Mouse (Mus musculus) adrenal gland (tissue): ENCODE measurements around the gene Gm6899.

Experiments used
- intact Hi-C: fragments of 180-260 bp; cut with DNase I; formaldehyde crosslinking; loops from one replicate; pipeline ENCODE4 v1.15.1; 2025
- long read RNA-seq, 2 experiments: library from polyadenylated mRNA; unstranded; transcript quantifications; one replicate each; pipeline ENCODE4 v2.0.0; 2020; ENCODE audit warnings: borderline replicate concordance in 1 of 2; ENCODE audit not compliant: insufficient replicate concordance in 1 of 2

Gm6899 gene
- long read RNA-seq, experiment 1: 0 reads
- long read RNA-seq, experiment 2: 0 reads

DNA sequence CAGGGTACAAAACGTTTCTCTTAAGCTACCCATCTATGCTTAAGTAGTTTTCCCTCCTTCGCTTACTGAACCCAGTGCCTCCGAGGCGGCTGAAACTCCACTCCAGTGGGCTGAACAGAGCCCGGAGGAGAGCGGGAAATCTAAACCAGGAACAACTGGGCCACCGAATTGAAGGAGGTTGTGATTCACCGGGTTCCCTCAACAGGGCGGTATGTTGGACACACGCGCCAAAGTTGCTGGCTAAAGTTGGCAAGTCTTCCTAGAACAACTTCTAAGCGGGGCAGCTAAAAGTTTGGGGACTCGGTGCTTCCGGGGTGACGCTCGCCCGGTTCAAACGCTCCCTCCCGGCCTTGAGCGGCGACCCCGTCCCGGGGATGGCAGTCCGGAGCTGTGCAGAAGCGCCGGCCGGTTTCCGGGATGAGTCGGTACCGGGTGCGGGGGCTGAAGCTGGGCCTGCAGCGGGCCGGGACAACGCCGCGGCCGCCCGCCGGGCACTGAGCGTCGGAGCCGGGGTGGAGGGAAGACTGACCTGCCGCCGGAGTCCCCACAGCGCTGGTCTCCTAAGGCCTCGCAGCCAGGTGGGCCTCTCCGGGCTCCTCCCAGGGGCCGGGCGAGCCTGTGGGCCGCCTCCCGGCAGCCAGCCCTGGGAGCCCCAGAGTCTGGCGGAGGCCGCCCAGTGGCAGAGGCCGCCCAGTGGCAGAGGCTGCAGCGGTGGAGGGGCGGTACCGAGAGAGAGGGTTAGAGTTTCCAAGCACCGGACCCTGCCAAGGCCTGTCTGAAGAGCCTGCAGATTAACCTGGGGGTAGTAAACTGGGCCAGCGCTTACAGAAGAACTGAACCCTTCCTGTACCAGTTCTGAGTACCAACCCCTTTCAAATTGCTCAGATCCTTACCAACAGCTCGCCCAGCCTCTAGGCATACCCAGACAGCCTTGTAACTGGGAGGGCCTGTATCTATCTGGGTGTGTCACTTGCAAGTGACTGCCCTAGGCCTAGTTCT, at the start of gene Gm6899, which contains the start of gene Vrk2:
Gm6899 (plus strand) TSS at position 181 of the 999 bp plus-strand sequence.
Vrk2 (minus strand) TSS at position 939 of the 999 bp plus-strand sequence.
- intact Hi-C loops: no loop called here

DNA sequence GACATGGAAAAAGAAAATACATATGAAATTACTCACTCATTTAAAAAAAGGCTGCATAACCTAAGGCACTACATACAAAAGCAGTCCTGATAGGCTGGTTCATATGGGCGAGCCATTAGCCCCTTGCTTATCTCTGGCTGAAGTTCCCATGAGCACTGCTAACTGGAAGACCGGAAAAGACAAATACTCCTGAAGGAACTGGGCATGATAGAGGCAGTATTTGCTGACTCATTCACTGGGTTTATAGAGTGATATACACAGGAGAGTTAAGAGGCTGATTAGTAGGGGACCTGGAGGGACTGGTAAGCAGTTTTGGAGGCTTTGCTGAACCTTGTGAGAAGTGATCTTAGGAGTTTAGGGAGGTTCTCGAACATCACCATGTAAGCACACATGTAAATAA, 41.5 kb upstream of the Gm6899 start:
- intact Hi-C loops: no loop called here

DNA sequence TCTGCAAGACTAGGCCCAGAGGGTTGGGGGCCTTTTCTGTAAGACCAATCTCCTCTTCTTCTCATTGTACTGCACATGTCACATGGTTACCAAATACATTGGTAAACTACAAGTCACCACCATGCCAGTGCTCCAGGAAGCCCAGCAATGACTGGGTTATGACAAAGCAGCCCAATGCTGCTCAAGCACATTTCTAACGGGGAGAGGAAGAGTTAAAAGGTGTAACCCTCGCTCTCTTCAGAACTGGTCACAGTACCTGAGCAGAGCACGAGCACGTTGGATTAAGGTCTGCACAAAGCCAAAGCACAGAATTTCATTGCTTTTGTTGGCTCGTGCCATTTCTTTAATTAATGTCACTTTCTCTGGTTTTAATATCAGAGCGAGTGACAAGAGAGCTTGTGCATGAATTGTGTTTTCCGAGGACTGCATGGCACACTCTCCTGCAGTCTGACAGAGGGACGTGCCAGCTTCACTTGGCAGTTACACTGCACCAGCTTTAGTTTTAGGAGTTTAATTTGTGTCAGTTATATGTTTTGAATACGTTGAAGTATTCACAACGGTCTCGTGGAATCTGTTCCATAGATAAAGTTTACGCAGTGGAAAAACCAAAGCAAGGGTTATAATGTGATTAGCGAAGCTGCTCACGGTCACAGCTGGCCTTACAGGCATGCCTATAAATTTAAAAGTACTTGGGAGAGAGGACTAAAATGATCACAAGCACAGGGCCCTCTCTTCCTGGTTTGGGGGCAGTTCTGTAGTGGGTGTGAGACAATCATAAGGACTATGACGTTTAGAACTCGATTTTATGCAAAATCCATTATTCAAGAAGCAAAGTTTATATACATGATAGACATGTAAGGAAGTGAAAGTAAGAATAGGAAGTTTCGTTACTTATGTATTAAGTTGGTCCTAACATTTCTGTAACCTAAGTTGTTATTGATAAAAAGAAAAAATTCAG, 7.4 kb upstream of the Gm6899 start:
- intact Hi-C loops: no loop called here

DNA sequence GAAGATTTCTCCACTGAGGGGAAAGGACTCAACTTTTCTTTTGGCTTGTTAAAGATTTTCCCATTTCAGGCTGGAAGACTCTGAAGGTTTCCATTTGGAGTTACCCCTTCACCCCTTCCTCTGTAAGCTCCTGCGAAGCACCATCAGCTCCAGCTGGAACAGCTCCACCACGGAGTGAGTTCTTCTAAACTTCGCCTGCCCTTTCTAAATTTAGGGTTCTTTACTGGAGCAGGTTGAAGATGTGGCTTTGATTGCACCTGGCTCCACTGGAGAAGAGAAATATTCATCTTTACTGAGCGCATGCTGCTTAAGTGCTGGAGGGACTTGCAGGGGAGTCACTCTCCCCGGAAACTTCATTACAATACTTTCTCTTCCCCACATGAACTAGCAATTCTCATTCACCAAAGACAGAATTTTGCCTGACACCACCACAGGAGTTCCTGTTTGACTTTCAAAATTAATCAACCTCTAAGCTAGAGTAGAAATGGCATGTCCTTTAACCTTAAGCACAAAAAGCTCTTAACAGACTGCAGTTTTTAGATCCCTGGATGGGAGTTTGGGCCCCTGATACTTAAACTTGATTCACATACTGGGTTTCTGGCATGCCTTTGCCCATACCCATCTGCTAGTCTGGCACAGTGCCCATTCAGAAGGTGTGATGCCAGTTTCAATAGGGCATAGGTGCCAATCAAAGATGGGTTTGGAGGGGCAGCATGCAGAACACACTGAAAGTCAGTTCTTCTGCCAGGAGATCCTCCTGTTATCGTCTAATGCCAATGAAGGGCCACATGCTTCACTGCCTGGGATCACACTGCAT, 6.5 kb upstream of the Gm6899 start:
- intact Hi-C loops: no loop called here

DNA sequence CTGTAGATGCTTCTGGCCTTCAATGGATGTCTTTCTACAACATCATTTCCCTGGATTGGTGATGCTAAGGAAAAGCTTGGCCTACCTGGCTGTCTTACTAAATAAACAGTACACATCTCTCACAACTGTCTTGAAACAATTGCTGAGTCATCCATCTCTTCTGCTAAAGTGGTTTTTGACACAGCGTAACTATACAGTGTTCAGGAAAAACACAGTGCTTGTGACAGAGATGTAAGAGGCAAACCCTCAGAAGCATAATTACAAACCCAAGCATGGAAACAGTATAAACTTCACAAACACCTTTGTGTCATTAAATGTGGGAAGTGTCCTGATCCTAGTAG, 5.9 kb upstream of the Gm6899 start:
- intact Hi-C loops: no loop called here

DNA sequence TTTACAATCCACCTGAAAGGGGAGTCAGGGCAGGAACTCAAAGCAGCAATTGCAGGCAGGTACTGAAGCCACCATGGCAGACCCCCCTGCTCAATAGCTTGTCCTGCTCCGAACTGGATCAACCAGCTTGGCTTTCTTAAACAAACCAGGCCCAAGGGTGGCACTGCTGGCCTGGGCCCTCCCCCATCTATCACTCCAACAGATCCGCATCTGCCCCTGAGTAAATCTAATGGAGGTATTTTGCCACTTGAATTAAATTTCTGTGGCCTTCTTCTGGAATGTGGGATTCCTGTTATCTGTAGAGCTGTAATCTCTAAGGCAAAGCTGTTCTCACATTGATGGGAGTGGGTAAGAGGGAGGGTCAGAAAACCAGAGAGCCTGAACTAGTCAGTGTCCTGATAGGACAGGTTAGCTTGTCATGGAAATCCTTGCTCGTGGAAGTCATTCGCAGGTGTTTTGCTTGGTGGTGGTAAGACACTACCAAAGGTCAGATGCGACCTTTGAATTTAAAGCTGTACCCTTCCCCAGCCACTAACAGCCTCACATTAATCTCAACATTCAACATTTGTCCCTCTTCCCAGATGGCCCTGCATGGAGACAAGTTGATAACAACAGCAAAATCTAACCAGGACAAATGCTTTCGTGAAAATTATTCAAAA, 517 bp upstream of the Gm6899 start:
- intact Hi-C loops: no loop called here

DNA sequence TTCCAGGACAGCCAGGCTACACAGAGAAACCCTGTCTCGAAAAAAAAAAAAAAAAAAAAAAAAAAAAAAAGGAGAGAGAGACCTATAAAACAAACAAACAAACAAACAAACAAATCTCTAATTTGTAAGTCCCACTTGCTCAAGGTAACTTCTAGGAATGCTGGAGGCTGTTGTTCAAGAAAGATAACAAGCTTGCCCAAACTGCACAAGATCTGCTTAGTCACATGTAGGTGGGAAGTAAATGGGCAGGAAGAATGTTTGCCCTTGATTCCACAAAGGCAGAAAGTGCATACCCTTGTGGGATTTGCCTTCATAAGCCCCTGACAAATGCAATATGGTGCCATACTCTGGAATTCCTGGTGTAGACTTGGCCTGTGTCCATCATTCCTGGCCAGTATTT, 1.4 kb downstream of the Gm6899 start:
- intact Hi-C loops: no loop called here

DNA sequence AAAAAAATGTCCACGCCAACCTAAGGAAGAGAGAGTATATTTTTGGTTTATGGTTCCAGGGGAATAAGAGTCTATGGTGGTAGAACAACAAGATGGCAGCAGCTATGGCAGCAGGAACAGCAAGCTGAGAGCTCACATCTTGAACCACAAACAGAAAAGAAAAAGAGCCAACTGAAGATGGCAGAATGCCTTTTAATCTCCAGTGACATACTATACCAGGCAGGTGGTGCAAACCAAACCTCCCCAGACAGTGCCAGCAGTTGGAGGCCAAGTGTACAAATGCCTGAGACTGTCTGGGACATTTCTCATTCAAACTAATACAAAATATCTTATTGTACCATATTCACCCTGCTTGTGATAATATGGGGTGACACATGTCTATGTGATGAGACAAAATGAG, 3.1 kb downstream of the Gm6899 start:
- intact Hi-C loops: no loop called here

DNA sequence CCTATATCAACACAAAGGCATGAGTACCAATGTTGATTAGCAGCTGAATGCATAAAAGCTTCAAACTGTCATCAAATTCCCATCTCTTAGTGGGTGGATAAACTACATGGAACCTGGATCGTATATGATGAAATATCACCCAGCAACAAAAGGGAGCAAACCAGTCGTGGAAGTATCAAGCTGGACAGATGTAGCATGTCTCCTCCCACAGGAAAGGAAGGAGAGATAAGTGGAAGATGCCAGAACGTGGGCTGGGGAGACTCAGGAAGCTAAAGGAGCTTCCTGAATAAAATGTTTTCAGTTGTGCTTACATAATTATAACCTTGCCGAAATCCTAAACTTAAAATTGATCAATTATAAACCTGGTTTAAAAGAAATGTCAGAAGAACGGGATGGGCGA, 4.1 kb downstream of the Gm6899 start:
- intact Hi-C loops: no loop called here

DNA sequence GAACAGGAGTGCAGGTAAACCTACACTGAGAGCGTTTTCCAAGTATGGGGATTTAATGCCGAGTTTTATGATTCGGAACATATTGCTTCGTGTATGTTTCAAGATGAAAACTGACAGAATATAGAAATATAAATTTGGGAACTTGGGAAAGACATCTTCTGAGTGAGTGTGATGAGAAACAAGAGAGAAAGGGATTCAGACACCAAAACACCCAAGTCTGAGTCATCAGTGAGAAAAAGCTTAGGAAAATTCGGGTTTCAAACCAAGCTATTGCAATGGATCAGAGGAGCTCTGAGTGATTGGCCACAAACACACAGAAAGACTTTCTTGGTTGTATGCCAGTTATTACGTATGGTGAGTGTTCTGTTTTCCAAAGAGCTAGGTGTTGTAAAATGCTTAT, 4.7 kb downstream of the Gm6899 start:
- intact Hi-C loops: no loop called here

DNA sequence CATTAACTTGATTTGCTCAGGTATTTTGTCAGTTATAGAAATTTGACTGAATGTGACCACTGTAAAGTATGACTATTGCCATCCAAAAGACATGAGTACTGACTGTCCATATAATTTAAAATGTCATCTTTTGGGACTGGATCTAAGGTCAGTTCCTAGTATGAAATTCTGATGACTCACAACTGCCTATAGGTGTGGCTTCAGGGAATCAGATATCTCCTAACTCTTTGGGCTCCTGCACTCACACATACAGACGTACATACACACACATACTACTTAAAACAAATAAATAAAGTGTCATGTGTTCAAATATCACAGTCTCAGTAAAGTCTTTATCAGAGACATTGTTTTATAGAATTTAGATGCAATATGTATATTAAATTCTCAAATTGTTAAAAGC, 5.8 kb downstream of the Gm6899 start:
- intact Hi-C loops: no loop called here

DNA sequence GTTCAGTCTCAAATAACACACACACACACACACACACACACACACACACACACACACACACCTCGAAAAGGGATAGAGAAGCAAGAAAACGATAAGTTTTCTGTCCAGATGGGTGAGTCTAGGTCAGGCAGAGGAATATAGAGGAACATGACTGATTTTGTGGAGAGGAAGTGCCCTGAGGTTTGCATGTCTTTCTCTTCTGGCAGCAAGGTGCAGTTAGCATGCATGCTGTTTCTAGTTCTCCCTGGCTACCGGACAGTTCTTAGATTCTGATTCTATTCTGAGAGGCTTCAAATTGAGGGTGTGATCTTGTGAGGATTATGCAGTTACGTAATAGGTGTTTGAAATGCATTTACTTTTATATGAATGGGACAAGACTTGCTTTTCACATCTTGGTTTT, 7.7 kb downstream of the Gm6899 start:
- intact Hi-C loops: no loop called here

DNA sequence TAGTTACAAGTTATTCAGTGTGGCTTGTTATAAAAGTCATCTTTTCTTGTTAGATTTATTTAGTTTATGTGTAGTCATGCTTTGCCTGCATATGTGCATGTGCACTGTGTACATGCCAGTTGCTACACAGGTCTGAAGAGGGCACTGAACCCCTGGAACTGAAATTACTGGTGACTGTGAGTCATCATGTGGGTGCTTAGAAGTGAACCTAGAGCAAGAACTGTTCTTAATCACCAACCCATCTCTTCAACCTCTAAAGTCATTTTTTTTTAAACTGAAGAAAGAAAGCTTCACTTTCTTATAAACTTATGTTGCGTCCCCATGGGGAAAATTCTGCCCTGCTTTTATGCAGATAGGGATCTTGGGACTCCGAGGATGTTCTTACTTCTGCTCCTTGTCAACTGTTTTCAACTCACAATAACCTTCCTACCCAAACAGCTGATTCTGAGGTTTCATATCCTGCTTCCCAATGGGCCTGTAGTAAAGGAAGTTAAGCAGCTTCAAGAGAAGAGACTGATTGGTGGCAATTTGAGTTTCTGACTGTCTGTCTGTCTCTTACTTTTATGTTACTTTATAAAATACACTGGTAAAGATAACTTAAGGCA, 8.6 kb downstream of the Gm6899 start:
- intact Hi-C loops: no loop called here

DNA sequence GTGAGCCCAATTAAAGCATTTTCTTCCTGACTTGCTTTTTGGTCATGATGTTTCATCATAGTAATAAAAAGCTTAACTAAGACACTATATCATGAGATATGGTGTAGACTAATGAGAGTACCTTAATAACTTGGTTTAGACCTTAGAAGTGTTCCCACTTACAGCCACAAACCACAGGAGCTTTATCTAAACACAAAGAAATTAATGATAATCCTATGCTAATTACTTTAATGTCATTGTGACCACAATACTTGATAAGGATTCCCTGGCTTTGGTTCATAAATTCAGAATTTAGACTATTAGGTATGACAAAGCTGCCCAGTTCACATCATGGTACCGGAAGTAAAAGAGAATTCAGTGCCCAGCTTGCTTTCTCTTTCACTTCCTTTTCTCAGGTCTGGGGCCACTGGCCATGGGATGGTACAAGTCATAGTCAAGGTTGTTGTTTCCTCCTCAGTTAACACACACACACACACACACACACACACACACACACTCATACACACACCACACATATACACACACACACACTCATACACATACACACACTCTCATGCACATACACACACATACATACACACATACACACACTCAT, 11.1 kb downstream of the Gm6899 start:
- intact Hi-C loops: no loop called here

DNA sequence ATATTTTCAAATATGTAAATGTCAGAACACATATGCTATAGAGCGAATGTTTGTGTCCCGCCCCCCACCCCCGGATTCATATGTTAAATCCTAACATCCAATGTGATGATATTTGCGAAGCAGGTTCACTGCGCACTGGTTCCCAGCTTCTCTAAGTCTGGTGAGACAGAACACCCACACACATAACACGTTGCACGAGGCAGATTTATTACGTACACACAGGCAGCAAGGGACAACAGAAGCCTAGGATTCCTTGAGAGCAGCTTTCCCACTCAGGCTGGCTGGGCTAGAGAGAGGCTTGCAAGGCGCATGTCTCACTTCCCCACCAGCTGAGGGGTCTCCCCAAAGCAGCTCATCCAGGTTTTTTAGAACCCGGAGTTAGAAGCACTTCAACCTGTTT, 15.8 kb downstream of the Gm6899 start:
- intact Hi-C loops: no loop called here

DNA sequence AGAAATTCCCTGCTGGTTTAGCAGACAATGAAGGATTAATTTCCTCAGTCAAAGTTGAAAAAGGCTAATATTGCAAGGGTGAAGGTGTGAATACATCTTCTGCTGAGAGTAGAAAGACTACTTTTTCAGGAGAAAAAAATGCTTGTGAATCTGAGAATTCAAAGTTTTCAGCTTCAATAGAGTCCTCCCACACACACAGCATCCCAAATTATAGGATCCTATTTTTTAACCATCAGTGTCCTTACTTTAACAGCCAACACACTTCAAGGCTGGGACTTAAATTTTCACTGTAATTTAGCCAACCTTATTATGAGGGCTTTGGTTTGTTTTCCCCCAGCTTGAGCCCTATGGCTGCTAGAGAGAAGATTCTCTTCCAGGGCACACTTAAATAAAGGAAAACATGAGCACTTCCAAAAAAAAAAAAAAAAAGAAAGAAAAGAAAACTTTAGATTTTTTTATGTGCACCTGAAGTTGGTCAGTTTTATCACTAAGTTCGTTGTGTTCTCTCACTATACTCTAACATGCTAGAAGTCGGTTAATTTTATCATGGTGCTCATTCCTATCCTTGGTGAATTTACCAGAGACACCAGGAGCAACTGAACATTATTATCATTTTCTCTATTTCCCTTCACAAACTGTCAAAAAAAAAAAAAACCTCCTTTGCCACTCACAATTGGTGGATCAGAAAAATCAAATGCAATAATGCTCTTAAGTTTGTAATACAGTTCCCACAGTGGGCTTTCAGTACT, 25.6 kb downstream of the Gm6899 start:
- intact Hi-C loops: no loop called here

DNA sequence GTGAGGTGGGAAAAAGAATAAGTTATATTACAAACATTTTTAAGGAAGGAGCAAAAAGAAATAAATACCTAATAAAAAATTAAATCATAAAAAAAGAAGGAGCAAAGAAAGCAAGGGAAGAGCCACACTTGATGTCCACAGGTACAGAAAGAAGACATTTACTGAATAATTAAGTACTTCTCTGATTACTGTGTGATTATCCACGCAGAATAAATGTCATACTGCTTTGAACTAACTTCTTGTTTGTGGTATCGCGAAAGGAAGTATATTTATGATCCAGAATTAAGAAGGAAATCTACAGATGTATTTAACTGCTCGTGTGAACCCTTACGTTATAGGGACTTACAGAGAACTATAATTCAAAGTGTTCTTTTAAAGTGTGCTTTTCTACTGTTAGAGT, 29.7 kb downstream of the Gm6899 start:
- intact Hi-C loops: no loop called here

DNA sequence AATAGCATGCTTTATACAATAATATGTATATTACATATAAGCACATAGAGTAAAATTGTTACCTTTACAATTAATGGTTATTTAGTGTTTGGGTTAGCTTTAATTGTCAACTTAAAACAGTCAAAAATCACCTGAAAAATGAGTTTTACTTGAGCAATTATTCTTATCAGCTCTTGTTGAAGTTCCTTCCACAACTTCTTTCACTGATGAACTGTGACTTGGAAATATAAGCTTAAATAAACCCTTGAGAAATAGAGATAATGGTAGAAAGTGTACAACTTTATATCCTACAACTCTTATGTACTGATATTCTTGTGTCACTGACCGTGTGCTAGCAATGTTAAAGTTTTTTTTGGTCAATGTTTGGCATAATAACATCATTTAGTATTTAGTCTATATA, 43.2 kb downstream of the Gm6899 start:
- intact Hi-C loops: no loop called here

DNA sequence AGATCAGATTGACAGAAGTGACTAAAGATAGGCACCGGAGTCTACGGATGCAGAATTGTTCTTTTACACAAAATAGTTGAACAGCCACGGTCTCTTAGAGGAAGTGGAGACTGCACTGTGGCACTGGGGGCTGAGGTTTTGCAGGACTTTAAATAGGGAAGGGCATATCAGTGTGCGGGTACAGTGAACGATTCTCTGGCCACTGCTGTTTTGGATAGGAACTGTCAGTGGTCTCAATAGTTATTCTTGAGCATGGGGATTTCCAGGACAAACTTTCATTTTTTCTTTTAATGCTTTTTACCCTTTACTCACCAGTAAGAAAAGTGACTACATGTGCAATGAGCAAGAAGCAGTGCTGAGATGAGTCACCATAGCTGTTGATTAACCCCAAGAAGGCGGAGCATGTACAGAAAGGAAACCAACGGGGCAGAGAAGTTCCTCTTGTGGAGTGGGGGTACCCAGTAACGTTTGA, 47.3 kb downstream of the Gm6899 start:
- intact Hi-C loops: no loop called here
